Mouse (Mus musculus) kidney, adult 18-20 months (tissue): Measurements from ENCODE around the gene Ino80b.

Experiments used
- DNase-seq: peaks from one replicate; pipeline ENCODE4 v3.0.0; 2021

Gene Ino80b

DNA sequence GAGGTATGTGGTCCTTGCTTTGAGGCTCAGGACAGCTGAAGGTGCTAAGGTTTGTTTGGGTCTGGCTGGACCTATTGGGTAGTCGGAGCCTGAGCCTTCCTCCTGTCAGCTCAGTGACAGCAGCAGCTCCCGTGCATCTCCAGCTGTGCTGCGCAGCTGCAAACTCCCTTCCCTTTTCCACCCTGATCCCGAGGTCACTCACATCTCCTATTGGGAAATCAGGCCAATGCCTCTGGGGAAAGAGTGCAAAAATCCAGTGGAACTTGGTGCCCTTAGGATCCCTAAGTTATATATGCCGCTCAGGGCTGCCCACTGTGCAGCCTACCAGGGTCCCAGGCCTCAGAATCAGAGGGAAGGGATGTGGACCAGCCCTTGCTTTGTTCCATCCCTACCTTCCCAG, 41.7 kb downstream of the Ino80b start:
- no peak for DNase-seq

DNA sequence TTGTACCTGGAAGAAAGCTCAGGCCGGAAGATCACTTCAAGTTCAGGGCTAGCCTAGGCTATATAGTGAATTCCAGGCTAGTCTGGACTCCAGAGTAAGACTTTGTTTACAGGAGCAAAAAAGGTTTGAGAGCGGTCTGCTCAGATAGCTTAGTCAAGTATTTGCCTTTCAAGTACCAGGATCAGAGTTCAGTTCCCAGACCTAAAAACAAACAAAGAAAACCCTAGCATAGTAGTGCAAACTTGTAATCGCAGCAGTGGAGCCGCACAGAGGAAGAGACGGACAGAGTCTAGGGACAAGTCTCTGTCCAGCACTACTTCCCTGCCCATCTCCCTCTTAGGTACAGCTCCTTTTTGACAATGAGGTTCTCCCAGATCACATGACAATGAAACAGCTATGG, 45.0 kb downstream of the Ino80b start:
- no peak for DNase-seq

DNA sequence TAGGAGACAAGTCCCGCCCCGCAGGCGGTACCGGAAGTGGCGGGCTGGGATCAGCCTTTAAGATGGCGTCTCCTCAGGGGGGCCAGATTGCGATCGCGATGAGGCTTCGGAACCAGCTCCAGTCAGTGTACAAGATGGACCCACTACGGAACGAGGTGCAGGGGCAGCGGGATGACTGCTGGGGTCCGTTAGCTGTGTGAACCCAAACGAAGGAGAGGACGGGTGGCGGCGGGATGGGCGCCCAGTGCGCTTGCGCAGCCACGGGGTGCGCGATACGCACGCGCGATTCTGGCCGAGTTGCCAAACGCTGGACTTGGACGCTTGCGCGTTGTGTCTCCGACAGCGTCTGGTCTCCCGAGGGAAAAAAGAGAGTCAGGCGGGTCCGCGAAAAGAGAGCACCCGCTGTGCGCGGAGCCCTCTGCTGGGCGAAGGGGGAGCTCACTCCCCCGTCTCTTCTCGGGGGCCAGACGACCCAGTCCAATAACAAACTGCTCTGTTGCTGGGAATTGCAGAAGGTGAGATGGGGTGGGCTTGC, 46.8 kb downstream of the Ino80b start:
- DNase-seq = peak; percentile 100

DNA sequence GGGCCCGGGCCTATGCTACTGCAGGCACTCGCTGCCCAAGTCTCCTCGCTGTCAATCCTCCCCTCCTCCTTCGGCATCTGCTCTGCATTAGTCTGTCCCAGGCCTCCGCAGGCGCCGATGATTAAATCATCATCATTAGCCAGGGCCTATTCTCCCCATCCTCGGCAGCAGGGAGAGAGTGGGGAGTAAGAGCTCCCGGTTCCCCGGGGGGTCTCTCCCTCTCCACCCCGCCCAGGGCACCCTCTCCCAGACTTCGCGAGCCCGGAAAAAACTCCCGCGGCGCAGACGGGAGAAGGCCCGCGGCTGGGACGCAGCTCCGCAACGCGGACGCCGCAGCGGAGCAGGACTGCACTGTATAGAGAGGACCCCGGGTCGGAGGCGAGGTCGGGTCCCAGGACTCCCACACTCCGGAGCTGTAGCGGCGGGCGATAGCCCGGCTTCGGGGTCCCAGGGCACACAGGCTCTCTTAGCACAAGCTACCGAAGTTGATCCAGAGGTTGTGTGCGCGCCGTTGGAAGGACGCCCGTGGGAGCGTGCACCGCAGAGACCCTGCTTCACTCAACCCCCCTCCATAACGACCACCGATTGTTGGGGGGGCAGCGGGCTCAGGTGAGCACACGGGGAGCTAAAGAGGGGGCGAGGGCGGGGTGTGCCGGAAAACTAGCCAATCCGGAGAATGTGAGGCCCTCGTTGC, 47.5 kb downstream of the Ino80b start, which contains the start of gene Pcgf1:
TSS of gene Pcgf1 (plus strand) at position 240 of the 694 bp plus-strand sequence.
- no peak for DNase-seq

DNA sequence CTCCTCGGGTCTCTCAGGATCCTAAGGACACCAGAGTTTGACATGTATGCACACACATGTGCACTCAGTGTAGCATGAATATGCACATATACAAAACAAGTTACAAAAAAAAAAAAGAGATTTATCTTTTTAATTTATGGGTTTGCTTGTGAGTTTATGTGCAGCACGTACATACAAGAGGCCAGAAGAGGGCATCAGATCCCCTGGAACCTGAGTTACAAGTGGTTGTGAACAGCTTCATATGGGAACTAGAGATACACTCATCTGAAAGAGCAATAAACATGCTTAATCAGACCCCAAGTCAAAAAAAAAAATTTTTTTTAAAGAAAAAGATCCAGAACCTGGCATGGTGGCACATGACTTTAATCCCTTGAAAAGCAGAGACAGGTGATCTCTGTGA, 50.3 kb downstream of the Ino80b start:
- DNase-seq = no peak
